Mouse (Mus musculus) midbrain, embryonic 15.5 days (tissue): ENCODE results near the gene Cryga. TPM values are rescaled to one million over a fixed set of nuclear protein-coding genes. Genes with fewer than 3 reads are reported as not detected.

ENCODE experiments used
- ATAC-seq: fragments of 200-750 bp; cut with Nextera tagmentation; replicated peaks from 2 replicates; pipeline ENCODE4 v1.8.0; 2017; ENCODE audit warnings: moderate TSS enrichment
- H3K27ac ChIP-seq: fragments of 300-500 bp; sonication (generic); 2 replicates; pipeline ENCODE4 v1.5.1; 2015; ENCODE audit warnings: mild to moderate bottlenecking, inconsistent platforms
- H3K27me3 ChIP-seq: fragments of 300-500 bp; sonication (generic); replicated peaks from 2 replicates; pipeline ENCODE4 v1.6.1; 2015; ENCODE audit warnings: inconsistent platforms
- H3K36me3 ChIP-seq: fragments of 300-500 bp; sonication (generic); replicated peaks from 2 replicates; pipeline ENCODE4 v1.6.1; 2015; ENCODE audit warnings: inconsistent platforms
- H3K4me1 ChIP-seq: fragments of 300-500 bp; sonication (generic); 2 replicates; pipeline ENCODE4 v1.6.1; 2015; ENCODE audit warnings: inconsistent platforms
- H3K4me2 ChIP-seq: fragments of 300-500 bp; sonication (generic); 2 replicates; pipeline ENCODE4 v1.6.1; 2015; ENCODE audit warnings: inconsistent platforms, mild to moderate bottlenecking, moderate library complexity
- H3K4me3 ChIP-seq: fragments of 300-500 bp; sonication (generic); 2 replicates; pipeline ENCODE4 v1.5.1; 2015; ENCODE audit warnings: mild to moderate bottlenecking, inconsistent platforms
- H3K9ac ChIP-seq: fragments of 300-500 bp; sonication (generic); 2 replicates; pipeline ENCODE4 v1.6.1; 2015; ENCODE audit warnings: mild to moderate bottlenecking, inconsistent platforms
- H3K9me3 ChIP-seq: fragments of 300-500 bp; sonication (generic); 2 replicates; pipeline ENCODE4 v1.6.1; 2016; ENCODE audit warnings: inconsistent platforms
- WGBS: fragments of 180-500 bp; shearing (Covaris S2); methylation state at CpG from one replicate; pipeline ENCODE4 v1.1.7; 2015; ENCODE audit warnings: mixed read lengths; 5-methylcytosine and 5-hydroxymethylcytosine counted together
- polyA plus RNA-seq: library from polyadenylated mRNA; unstranded; fragments of >200 nt; fragmentation: Nextera tagmentation; extraction: Ambion mirVana; gene quantifications from 2 replicates; pipeline ENCODE4 v1.2.1, GENCODE M21; 2015

Cryga gene
- not detected in 2 replicates for polyA plus RNA-seq

DNA sequence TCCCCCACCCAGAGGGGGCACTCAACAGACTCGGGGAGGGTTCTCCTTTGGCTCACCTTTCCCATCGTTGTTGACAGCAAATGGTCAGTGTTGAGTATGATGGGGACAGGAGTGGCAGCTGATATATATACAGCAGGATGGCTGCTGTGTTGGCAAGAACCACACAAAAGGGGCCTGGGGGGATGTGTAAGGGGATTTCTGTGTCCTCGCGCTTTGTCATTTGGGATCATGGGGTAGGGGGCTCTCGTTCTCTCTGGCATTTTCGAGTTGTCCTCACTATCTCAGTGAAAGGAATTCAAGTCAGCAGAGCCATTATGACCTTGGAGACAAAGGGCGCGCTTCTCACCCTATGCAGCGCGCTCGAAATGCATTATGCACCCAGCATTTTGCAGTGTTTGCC lies at the start of gene Cryga:
TSS of gene Cryga (minus strand) at position 101 of the 400 bp plus-strand sequence.
- Histone ChIP-seq H3K4me3 (no peak within 1 kb of the TSS), H3K9me3 (no peaks in the 10 kb centered on the region), H3K4me1 (no peaks in the 10 kb centered on the region), H3K9ac (no peak within 1 kb of the TSS), H3K27ac (no peak within 1 kb of the TSS), H3K36me3 (no peaks in the 10 kb centered on the region), H3K4me2 (no peak within 1 kb of the TSS), H3K27me3 (no peaks in the 10 kb centered on the region)
- WGBS: 86% methylated on average over 11 of the region's 11 CpGs
- no peak for ATAC-seq

DNA sequence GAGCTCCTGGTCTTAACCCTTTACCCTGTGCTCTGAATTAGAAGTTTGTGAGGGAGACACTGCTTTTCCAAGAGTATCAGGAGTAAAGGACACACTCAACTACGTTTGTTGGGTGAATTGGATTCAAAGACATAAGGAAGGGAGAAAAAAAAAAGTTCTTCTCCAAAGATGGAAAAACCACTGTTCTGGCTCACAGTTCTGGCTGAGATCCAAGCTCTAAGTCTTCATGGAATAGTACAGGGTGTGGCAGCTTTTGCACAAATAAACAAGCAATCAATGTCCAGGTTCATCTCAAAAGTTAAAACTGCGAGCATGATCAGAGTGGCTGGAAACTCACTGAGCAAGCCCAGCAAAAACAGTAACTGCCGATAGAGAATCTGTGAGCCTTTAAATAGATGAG lies 44.8 kb upstream of the Cryga start:
- no peak for ATAC-seq
- H3K27ac ChIP-seq: no peak overlapping the region
- no peak overlapping the region for H3K9ac ChIP-seq
- WGBS: 82% methylated on average over 3 of the region's 3 CpGs
- no peaks in the 10 kb centered on the region for H3K36me3 ChIP-seq
- H3K4me1 ChIP-seq: no peaks in the 10 kb centered on the region
- H3K9me3 ChIP-seq: no peaks in the 10 kb centered on the region
- no peaks in the 10 kb centered on the region for H3K27me3 ChIP-seq
- H3K4me3 ChIP-seq: no peak overlapping the region
- no peak overlapping the region for H3K4me2 ChIP-seq

DNA sequence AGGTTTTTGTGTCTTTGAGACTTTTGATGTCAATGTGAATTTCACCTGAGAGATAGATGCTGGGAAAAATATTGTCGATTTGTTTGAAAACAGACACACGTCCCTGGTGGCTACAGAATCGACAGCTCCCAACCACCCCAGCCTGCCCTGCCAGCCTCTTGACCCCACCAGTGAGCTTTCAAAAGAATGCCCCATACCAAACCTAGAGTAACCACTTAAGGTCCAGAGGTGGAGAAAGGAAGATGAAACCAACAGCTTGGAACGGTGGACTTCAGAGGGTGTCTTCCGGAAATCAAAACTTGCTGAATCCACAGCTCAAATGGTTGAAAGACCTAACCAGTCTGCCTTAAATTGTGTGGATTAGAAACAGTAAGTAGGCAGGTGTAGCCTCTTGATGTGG lies 44.2 kb upstream of the Cryga start:
- H3K9ac ChIP-seq: no peak overlapping the region
- no peak for ATAC-seq
- WGBS: 96% methylated on average over 5 of the region's 5 CpGs
- H3K27ac ChIP-seq: no peak overlapping the region
- no peak overlapping the region for H3K4me2 ChIP-seq
- no peaks in the 10 kb centered on the region for H3K36me3 ChIP-seq
- H3K27me3 ChIP-seq: no peaks in the 10 kb centered on the region
- H3K4me1 ChIP-seq: no peaks in the 10 kb centered on the region
- no peak overlapping the region for H3K4me3 ChIP-seq
- no peaks in the 10 kb centered on the region for H3K9me3 ChIP-seq

DNA sequence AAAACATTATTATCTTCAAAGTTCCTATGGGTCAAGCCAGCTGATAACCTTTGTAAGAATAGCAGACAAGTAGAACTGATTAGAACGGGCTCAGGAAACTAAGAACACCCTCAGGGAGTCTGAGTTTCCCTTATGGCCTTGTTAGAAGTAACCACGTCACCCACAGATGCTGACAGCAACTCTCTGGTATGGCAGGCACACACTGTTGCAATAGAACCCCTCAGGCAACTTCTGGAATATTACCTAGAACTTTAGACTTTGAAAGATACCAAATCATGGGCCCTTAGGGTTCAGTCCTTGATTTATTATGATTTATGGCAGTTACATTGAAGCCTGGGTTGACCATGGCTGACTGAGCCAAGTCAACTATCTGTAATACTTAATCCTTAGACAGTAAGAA lies 43.4 kb upstream of the Cryga start:
- H3K4me1 ChIP-seq: no peaks in the 10 kb centered on the region
- H3K27ac ChIP-seq: no peak overlapping the region
- no peak overlapping the region for H3K4me3 ChIP-seq
- ATAC-seq: no peak
- no peak overlapping the region for H3K4me2 ChIP-seq
- no peaks in the 10 kb centered on the region for H3K27me3 ChIP-seq
- WGBS: 70% methylated on average over 2 of the region's 2 CpGs
- no peak overlapping the region for H3K9ac ChIP-seq
- no peaks in the 10 kb centered on the region for H3K36me3 ChIP-seq
- H3K9me3 ChIP-seq: no peaks in the 10 kb centered on the region

DNA sequence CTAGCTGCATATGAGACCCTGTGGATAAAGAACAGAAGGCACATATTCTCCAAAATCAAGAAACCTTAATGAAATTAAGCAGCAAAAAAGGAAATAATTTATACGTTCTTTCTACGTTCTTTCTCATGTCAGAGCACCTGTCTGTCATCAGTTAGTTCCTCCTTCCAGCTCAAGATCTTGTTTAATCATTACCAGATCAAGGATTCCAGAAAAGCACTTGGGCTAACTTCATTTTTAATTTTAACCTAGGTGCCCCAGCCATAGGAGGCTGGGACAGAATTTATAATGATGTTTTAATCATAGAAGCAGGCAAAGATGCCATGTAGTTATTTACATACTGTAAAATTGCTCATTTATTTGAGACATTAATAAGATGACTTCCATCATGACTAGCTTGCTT lies 41.6 kb upstream of the Cryga start:
- Histone ChIP-seq H3K4me1 (no peaks in the 10 kb centered on the region), H3K4me2 (no peak overlapping the region), H3K4me3 (no peak overlapping the region), H3K27me3 (no peaks in the 10 kb centered on the region), H3K27ac (no peak overlapping the region), H3K9ac (no peak overlapping the region), H3K36me3 (no peaks in the 10 kb centered on the region), H3K9me3 (no peaks in the 10 kb centered on the region)
- ATAC-seq: no peak
- 96% methylated on average over 2 of the region's 2 CpGs for WGBS

DNA sequence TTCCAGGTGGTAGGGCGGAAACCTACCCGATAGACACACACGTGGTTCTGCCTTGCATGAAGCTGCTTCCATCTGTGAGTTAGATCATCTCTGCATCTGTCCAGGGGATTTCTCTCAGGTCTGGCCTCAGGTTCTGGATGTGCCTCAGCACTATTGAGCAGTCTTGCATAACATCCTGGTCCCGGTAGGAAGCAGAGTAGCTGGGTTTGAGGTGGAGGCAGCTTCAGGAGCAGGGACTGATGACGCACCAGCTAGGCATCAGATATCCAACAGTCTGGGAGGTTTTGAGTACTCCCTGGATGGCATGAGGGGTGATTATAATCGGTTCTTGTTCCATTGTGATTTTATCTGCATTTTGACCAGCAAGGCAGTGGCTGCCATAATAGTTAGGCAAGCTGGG lies 34.4 kb upstream of the Cryga start:
- H3K27ac ChIP-seq: no peak overlapping the region
- no peak overlapping the region for H3K4me2 ChIP-seq
- H3K27me3 ChIP-seq: no peaks in the 10 kb centered on the region
- no peak for ATAC-seq
- no peak overlapping the region for H3K4me3 ChIP-seq
- 85% methylated on average over 6 of the region's 6 CpGs for WGBS
- no peak overlapping the region for H3K9ac ChIP-seq
- no peaks in the 10 kb centered on the region for H3K4me1 ChIP-seq
- H3K9me3 ChIP-seq: no peaks in the 10 kb centered on the region
- H3K36me3 ChIP-seq: no peaks in the 10 kb centered on the region

DNA sequence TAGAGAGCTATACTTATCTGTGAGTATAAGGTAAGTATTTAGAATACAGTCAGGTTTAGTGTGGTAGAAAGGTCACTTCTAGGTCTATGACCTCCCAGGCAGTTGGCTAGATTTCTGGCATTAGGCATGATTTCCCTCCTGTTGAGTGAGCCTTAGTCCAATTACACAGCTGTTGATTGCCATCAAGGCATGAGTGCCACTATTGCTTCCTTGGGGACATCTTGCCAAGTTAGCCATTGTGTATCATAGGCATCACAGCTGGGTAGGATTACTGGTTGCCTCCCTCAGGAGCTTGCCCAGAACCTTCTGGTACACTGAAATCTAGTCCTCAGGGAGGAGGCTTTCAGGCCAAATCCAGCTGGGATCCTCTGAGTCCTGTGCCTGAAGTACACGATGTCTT lies 29.7 kb upstream of the Cryga start:
- H3K36me3 ChIP-seq: no peaks in the 10 kb centered on the region
- ATAC-seq: no peak

DNA sequence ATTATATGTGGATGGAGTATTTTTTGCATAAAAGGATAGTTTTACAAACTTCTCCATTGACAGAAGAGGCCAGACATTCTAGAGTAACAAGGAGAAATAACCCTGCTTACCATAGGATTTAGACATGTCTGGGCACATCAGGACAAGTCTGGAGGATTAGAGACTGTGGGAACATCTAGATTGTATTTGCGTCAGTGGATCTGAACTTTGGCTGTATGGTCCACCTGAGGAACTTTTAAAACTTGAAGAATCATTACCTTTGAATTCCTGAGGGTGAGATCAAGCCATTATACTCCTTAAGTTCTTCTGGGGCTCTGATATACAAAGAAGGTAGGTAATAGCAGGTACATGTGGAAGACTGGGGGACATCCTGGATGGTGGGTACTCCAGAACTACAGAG lies 28.5 kb upstream of the Cryga start:
- Histone ChIP-seq H3K27me3 (no peaks in the 10 kb centered on the region), H3K4me2 (no peak overlapping the region)
- 92% methylated on average over 1 of the region's 1 CpGs for WGBS

More for the DNA sequence above, 29.7 kb upstream of the Cryga start:
- H3K4me1 ChIP-seq: no peaks in the 10 kb centered on the region
- no peak overlapping the region for H3K27ac ChIP-seq
- no peak overlapping the region for H3K4me2 ChIP-seq
- 73% methylated on average over 1 of the region's 1 CpGs for WGBS
- no peak overlapping the region for H3K4me3 ChIP-seq
- no peak overlapping the region for H3K9ac ChIP-seq
- H3K9me3 ChIP-seq: no peaks in the 10 kb centered on the region
- no peaks in the 10 kb centered on the region for H3K27me3 ChIP-seq

DNA sequence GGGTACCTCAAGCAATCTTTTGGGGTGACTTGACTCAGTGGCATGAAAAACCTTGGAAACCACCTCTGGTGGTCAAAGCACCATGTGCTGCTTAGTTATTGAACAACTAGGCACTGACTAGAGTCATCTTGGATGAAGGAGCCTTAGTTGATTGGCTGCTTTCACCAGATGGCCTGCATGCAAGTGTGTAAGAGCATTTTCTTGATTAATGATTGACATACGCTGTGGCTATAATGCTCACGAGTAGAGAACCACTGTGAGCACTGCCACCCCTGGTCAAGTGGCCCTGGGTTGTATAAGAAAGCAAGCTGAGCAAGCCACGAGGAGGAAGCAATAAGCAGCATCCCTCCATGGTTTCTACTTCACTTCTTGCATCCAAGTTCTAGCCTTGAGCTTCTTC lies 27.1 kb upstream of the Cryga start:
- no peak for ATAC-seq
- H3K27me3 ChIP-seq: no peaks in the 10 kb centered on the region
- H3K4me2 ChIP-seq: no peak overlapping the region
- no peaks in the 10 kb centered on the region for H3K9me3 ChIP-seq
- no peak overlapping the region for H3K4me3 ChIP-seq
- WGBS: 82% methylated on average over 3 of the region's 3 CpGs
- H3K9ac ChIP-seq: no peak overlapping the region
- no peaks in the 10 kb centered on the region for H3K4me1 ChIP-seq
- H3K27ac ChIP-seq: no peak overlapping the region
- H3K36me3 ChIP-seq: no peaks in the 10 kb centered on the region

More for the DNA sequence above, 28.5 kb upstream of the Cryga start:
- Histone ChIP-seq H3K36me3 (no peaks in the 10 kb centered on the region), H3K27ac (no peak overlapping the region), H3K9me3 (no peaks in the 10 kb centered on the region), H3K4me1 (no peaks in the 10 kb centered on the region), H3K9ac (no peak overlapping the region), H3K4me3 (no peak overlapping the region)
- ATAC-seq: no peak

DNA sequence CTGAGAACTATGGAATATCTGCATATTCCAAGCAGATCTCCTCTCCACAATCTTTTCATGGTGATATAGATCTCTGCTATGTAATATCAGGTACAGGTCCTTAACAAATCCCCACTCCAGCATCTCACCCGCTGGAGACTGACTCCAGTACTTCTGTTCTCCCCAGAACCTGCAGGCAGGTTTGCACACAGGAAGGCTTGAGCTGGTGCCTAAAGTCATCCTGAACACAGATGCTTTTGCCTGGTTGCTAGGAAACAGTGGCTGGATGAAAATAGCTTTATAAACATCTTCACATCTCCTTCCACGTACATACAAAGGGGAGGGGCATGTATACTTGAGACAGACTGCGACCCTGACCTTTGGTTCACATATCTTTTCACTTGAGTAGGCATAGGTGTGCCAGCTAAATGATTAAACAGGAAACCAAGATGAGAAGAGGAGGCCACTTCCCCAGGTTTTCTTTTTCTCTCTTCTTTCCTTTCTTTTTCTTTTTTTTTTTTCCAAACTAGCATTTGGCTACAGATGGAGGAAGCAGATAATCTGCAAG lies 26.5 kb upstream of the Cryga start:
- Histone ChIP-seq H3K9ac (no peak overlapping the region), H3K4me1 (no peaks in the 10 kb centered on the region), H3K4me2 (no peak overlapping the region), H3K36me3 (no peaks in the 10 kb centered on the region), H3K27me3 (no peaks in the 10 kb centered on the region), H3K4me3 (no peak overlapping the region), H3K27ac (no peak overlapping the region), H3K9me3 (no peaks in the 10 kb centered on the region)
- ATAC-seq: no peak
- 75% methylated on average over 3 of the region's 3 CpGs for WGBS

DNA sequence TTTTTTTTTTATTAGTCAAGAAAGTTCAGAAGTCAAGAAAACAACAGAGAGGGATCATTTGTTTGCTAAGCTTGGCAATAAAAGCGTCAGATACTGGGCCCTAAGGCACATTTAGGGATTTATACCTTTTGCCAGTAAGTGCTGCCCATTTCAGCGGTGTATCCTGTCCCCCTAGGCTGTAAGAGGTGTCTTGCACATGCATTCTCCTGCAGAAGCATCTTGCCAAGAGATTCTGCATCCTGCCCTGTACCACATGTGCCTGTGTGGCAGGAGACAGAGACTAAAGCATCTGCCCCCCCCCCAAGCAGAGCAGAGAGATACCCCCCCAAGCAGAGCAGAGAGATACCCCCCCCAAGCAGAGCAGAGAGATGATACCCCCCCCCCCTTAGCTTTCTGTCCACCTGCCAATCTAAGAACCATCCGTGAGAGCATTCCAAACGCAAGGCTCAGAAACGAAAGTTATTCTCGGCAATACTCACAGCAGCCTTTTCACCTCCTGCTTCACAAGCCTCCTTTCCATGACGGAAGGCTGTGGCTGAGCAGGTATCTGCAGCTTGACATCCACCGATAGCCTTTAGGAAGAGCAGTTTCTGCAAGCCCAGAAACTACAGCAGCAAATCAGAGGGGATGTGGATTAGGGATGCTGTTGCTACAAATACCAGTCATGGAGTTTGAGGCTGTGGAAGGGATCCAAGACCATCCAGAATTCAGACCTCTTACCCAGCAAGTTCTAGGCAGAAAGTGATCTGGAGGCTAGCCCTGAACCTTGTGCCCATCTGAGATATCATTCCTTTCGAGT lies 19.6 kb upstream of the Cryga start, which contains the start of gene D630023F18Rik:
TSS of gene D630023F18Rik (minus strand) at position 641 of the 799 bp plus-strand sequence.
- ATAC-seq: peak; percentile 39; the same call in 1 of the 2 replicates
- Histone ChIP-seq H3K27ac (no peak within 1 kb of the TSS), H3K27me3 (no peaks in the 10 kb centered on the region), H3K36me3 (no peaks in the 10 kb centered on the region), H3K4me1 (no peaks in the 10 kb centered on the region), H3K9ac (no peak within 1 kb of the TSS), H3K4me2 (peak within 1 kb of the TSS; percentile 51), H3K4me3 (peak within 1 kb of the TSS; percentile 36), H3K9me3 (no peaks in the 10 kb centered on the region)
- WGBS: 28% methylated on average over 9 of the region's 9 CpGs

DNA sequence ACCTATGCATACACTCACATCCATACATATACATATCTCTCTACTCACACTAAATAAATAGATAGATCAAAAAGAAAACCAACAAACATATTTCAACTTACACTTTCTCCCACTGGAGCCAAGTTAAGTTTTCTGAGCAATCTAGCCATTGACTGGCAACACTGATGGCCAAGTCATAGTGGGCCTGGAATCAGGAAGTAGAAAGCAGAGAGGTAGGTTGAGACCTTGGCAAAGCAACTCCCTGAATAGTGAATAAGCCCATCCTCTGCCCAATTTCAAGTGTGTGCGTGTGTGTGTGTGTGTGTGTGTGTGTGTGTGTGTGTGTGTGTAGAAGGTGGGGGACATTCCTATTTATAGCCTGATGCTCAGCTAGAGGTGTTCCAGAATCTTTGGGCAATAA lies 16.3 kb upstream of the Cryga start, which contains the start of gene Gm28845:
TSS of gene Gm28845 (minus strand) at position 121 of the 400 bp plus-strand sequence.
- no peaks in the 10 kb centered on the region for H3K4me1 ChIP-seq
- no peak within 1 kb of the TSS for H3K9ac ChIP-seq
- no peak within 1 kb of the TSS for H3K27ac ChIP-seq
- no peak for ATAC-seq
- WGBS: 88% methylated on average over 1 of the region's 1 CpGs
- no peaks in the 10 kb centered on the region for H3K9me3 ChIP-seq
- H3K4me3 ChIP-seq: no peak within 1 kb of the TSS
- H3K4me2 ChIP-seq: no peak within 1 kb of the TSS
- no peaks in the 10 kb centered on the region for H3K27me3 ChIP-seq
- H3K36me3 ChIP-seq: no peaks in the 10 kb centered on the region
